Mouse (Mus musculus) kidney, embryonic 16.5 days (tissue): ENCODE data around the gene Lhx2. TPM values are rescaled to one million over a fixed set of nuclear protein-coding genes. Genes with fewer than 3 reads are reported as not detected.

ENCODE experiments used
- polyA plus RNA-seq: library from polyadenylated mRNA; unstranded; fragments of >200 nt; fragmentation: Nextera tagmentation; extraction: Ambion mirVana; gene quantifications from 2 replicates; pipeline ENCODE4 v1.2.1, GENCODE M21; 2015

Lhx2 gene
- polyA plus RNA-seq, 1 experiment from 2014 or later, result 0.16 TPM

Other genes with a start within 250 kb of the Lhx2 start
- 14.3 and 15.4 TPM in 2 replicates for gene Dennd1a, start 51.9 kb upstream of the Lhx2 start, polyA plus RNA-seq
- gene Nek6, start 172.4 kb downstream of the Lhx2 start, polyA plus RNA-seq, result 72.1 and 75.3 TPM in 2 replicates